Mouse (Mus musculus): ENCODE results near the gene Gm17482.
A peak's percentile ranks its signal among the peaks of the same experiment; 100 is the strongest.

Gm17482 gene

DNA sequence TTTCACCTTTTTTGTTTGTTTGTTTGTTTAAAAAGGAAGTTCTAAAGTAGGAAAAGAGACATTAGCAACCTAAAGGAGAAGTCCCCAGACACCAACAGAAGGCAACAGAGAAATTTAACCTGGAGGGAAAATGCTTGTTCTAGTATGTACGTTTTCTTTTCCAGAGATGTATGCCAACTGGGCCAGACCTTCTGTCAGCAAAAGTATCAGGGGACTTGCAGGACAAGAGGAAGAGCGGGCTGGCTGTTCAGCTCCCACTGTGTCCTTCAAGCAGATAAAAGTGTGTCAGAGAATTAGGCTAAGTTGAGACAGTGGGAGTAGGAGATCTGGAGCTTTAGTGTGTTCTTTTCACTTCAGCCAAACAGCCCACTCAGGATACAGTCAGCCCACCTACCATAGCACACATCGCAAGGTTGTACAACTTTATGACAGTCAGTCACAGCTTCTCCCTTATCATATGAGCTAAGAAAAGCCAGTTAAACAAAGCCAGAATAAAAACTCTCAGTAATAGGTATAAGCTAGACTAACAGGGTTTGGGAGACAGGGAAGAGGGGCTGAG, 18.4 kb downstream of the Gm17482 start:
- no peak for DNase-seq (ENCODE audit: low spot score in 2 of 2)

DNA sequence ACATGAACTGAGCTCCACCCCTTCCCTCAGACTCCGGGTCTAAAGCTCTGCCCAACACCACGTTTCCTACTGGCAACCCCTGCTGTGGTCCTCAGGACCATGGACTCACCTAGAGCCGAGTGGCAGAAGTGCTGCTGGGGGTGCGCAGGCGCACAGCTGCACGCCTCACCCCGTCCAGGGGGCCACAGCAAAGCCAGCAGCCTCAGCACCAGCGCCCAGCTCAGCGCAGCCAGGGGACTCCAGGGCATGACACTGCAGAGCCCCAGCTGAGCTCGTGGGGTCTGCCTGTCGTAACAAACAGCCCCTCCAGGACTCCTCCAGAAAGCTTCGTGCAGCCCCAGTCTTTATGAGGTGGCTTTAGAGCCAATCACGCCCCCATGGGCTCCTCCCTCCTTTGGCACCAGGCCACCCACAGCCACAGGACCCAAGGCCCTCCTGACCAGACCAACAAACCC, 24.4 kb downstream of the Gm17482 start:
- peak; percentile 40 to 45 for DNase-seq (ENCODE audit: low spot score in 2 of 2)

DNA sequence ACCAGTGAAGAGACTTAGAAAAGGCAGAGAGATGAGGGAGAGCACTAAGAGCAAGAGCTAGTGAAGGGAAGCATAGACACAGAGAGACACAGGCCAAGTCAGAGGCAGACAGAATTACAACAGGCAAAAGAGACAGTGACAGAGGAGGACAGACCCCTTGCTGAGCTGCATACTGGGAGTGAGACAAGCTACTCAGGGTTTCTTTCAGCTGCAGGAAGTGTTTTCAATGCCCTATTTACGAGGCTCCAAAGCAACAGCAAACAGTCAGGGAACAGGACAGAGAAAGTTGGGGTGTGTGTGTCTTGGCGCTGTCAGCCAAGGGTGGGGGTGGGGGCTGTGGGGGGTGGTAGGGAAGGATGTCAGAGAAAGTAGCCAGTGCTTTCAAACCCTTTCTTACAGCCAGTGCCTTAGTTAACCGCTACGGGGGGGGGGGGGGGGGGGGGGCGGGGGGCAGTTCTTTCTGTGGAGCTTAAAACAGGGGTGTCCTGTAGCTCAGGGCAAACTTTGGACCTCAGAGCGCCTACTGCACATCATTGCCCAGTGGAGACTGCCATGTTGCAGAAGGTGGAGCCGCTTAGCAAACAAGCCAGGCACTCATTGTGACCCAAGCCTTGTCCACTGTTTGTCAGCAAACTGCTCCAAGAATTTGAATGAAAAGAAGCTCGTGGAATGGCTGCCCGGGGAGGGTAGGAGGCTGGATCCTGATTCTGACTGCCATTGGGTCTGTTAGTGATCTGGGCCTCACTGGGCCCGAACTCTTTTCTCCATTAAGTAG, 25.1 kb downstream of the Gm17482 start, which contains the start of gene Timp4:
TSS of gene Timp4 (minus strand) at position 107 of the 775 bp plus-strand sequence.
- peak in 1 of 2 experiments; percentile 36 for DNase-seq (ENCODE audit: low spot score in 2 of 2)

DNA sequence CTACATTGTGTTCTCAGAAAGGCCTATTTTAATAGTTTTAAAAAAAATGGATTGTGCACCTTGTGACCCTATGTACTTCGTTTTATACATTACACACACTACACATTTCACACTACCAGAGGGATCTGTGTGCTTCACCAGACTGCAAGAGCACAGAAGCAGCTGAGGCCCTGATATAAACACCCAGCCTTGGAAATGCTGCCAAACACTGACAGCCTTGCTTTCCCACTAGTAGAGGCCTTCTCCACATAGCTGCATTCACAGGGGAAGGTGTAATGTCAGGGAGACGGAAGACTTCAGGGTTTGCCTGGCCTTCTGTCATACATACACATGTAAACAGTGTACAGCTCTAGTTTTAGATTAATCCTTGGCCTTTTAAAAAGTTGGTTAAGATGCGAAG, 28.0 kb downstream of the Gm17482 start:
- DNase-seq (ENCODE audit: low spot score in 2 of 2), result no peak

DNA sequence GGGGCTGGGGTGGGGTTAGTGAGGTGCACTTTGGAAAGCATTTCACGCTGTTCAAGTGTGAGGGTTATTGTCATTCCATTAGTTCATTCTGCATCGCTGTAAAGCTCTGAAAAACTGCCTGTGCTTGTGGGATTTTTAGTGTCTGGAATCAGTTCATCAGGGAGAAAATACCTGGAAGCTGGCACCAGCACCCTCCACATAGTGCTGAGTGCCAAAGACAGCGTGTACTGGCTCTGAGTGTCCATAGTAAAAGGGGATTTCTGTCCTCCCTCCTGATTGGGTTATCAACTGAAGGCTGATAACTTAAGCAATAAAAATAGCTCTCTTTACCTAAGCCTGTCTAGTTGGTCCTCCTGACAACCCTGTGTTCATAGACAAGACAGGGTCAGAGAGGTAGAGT, 33.4 kb downstream of the Gm17482 start:
- no peak for DNase-seq (ENCODE audit: low spot score in 2 of 2)

DNA sequence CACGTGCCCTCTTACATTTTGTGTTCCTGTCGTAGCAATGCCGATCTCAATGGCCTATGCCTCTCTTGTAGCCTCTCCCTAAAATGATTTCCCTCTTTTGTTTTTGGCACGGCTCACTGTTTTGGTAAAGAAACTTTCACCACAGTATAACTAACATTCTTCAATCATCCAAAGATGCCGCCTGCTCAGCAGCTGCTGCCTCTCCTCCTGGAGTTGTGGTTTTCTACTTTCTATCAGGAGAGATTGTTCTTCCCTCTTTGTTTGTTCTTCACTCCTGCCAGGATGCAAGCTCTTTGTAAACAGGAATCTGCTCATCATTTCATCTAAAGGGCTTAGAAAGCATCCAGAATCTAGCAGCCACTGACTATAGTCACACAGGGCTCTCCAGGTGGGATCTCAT, 39.6 kb downstream of the Gm17482 start:
- DNase-seq (ENCODE audit: low spot score in 2 of 2), result no peak

DNA sequence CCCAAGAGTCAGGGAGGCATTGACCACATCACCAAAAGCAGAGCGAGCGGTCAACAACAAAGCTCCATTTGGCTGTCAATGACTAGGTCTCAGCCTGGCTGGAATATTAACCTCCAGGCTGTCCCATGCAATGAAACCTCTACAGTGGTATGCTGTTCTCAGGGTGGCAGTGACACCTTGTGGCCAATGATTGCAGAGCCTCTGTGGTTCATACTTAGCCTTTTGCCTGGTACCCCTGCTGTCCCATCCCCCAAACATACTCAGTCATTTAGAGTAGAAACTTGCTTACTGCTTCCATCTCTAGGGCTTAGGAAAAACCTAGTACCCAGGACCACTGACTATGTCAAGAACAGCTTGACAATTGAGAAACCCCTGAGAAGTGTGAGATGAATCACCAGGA, 40.8 kb downstream of the Gm17482 start:
- peak; percentile 34 to 78 for DNase-seq (ENCODE audit: low spot score in 2 of 2)

DNA sequence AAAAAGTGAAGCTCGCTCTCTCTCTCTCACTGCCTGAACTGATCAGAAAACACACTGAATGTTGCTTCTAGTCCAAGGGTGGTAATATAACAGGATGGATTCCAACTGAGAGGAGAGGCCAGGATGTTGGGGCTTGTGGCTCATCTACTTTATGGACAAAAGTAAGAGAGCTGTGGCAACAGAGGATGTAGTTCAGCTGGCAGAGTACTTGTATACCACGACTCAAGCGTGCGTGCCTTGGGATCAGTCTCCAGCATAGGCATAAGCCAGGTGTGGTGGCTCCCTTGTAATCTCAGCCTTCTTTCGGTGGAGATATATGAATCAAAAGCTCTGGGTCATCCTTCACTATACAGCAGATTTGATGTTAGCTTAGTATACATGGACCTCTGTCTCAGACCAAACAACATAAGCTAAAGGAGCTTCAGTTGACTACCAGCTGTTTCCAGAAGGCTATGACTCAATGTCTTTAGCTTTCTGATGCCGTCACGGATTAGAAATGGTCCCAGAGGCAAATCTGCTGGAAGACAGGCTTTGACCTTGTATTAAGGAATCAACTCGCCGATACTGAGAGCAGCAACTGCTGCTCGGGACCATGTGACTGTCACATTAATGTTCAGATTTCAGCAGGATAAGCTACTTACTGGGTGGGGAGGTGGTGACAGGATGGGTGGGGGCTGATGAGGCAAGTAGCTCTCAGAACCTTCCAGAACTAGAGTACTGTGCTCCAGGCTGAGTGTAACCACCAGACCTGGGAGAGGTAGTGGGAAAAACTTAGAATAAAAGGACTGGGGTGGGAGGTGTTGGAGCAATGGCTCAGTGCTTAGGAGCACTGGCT, 41.6 kb downstream of the Gm17482 start:
- DNase-seq (ENCODE audit: low spot score in 2 of 2), result no peak

DNA sequence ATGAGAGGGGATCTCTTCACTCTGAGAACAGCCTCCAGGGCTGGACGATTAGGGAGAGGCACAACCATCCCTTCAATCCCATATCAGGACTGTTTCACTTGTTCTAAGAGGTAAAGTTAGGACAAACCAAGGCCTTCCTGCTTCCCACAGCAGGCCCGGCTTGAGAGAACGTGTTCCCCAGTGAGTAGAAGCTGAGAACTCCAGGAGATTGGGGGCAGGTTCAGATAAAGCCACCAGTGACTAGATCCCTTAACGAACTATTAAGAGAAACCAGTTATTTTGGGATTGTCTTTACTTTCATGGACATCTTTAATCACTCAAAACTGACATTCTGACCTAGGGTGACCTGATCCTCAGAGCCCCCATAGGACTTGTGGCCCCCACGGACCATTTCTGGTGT, 42.4 kb downstream of the Gm17482 start:
- no peak for DNase-seq (ENCODE audit: low spot score in 2 of 2)

DNA sequence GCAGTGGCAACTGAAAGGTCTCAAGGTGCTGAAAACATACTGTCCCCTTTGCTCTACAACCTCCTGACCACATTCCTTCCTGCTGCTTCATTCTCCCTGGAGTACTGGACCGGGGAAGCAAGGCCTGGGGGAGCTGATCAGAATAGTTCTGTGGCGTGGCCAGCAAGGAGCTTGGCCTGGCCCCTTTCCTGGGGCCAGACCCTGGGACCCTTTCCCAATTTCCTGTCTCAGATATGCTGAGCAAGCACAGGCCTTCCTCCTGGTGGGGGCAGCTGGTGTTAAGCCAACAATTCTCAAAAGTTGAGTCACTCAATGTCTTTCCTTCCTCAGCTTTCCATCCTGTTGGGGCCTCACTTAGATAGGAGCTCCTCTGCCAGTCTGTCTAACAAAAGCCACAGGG, 42.9 kb downstream of the Gm17482 start:
- DNase-seq (ENCODE audit: low spot score in 2 of 2), result no peak

DNA sequence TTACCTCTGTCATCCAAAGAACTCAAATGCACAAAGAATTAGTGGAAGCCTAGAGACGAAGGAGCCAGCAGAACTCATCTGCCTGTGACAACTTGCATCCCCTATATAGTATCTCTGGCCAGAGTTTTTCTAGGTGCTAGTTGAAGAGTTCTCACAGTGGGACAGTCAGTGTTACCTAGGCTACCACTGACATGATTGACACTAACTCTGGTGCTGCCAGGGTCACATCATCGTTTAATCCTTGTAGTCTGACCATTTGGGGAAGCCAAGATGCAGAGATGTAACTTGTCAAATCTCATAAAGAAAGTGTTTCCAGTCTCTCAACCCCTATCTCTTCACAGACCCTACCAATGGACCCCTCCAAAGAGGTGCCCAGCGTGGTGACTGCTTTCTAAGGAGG, 44.2 kb downstream of the Gm17482 start:
- no peak for DNase-seq (ENCODE audit: low spot score in 2 of 2)

DNA sequence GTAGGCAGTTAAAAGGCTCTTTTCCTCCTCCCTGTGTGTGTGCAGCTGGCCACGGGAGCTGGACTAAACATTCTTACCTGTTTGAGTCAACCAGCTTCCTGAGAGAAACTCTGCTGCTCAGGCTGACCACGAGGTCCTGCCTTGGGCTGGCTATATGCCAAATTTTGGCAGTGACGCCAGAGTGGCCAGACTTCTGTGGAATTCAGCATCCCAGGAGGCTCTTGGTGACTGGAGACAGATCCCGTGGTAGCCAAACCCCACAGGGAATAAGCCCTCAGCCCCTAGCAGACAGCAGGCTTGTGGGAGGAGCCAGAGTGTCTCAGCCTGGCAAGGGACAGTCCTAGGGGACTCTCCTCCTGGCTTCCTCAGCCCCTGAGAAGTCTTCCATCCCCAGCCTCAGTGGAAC, 44.7 kb downstream of the Gm17482 start:
- no peak for DNase-seq (ENCODE audit: low spot score in 2 of 2)

DNA sequence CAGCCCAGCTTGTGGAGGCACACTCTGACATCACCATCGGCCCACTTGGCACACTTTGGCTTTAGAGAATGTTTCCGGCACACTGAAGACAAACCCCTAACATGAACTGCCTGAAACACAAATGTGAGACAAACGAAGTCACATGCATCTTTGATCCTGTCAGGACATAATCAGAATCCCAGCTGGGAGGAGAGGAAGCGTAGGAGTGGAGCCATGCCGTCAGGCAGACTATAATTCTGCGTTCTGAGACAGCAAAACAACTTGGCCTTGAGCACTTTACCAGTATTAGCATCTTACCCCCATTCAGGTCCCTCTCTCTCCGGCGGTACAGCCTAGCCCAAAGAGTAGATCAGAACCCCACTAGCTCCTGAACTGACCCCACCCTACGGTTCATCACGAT, 46.2 kb downstream of the Gm17482 start:
- no peak for DNase-seq (ENCODE audit: low spot score in 2 of 2)

DNA sequence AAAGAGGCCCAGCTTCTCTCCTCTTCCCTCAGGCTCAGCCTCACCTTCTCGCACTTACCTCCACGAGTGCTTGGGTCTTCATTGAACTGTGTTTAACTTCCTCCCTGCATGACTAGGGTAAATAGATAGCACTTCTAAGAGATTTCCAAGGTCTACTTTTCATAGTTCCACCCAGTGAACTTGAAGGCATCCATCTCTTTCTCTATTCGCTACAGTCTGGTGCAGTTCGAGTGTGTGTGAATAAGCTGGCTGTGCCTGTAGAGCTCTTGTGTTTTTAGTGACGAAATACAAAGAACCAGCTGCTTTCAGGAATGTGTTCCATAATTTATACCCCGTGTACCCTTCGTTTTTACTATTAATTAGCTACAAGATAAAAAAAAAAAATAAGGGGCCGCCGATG, 47.6 kb downstream of the Gm17482 start:
- DNase-seq (ENCODE audit: low spot score in 2 of 2), result no peak

DNA sequence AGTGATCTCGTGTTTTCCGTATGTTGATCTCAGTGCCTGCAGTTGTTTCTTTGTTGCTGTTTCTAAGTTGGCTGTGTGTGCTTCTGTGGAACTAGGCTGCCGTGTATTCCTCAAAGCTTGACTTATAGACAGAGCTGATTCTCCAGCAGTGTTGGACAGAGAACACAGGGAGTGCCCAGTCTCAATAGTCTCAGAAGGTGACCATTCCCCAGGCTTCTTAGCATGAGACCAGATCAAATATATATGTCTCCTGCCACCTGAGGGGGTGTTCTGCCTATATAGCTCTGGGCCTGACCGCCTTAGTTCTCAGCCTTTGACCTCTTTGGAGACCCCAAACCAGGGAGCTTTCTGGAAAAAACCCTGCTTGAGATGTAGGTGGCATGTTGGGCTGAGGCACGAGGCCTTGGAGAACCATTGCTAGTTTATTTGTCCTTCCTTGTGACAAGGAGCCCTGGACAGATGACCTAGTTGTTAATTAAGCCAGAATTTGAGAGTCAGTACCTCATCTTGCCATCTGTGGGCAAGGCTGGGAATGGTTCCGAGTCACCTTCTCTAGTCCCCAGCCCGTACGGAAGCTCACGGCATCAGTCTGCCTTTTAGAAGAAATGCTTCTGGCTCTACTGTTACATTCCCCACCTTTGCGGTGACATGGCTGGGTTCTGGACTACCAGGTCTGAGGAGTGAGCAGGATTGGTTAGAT, 48.1 kb downstream of the Gm17482 start:
- no peak for DNase-seq (ENCODE audit: low spot score in 2 of 2)

DNA sequence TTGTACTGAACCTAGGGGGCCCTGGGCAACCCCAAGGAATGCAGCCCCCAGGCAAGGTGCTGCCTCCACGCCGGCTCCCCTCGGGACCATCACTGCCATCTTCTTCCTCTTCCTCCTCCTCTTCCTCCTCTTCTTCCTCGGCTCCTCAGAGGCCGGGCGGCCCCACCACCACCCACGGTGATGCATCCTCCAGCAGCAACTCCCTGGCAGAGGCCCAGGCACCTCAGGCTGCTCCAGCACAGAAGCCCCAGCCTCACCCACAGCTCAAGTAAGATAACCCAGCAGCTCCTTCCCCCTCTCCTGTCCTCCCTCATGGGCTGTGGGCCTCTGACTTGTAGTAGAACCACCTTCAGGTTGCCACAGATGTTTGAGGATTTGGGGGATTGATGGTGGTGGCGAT, 50.9 kb downstream of the Gm17482 start:
- DNase-seq (ENCODE audit: low spot score in 2 of 2), result no peak

DNA sequence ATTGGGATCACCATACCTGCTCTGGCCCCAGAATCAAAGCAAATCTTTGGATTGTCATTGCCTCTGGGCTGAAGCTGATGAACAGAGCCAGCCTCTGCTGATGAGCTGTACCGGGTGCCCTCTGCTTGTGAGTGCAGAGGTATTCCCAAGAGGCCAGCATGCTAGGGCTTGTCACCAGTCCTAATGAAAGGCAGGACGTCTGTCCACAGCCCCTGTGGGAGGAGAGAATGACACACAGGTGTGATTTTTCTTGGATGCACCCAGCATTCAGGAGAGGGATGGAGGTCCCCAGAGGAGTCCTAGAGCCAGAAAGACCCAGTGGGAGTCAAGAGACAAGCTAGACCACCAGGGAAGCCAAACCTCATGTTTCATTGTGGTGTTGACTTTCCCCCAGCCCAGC, 52.5 kb downstream of the Gm17482 start:
- DNase-seq (ENCODE audit: low spot score in 2 of 2), result no peak

DNA sequence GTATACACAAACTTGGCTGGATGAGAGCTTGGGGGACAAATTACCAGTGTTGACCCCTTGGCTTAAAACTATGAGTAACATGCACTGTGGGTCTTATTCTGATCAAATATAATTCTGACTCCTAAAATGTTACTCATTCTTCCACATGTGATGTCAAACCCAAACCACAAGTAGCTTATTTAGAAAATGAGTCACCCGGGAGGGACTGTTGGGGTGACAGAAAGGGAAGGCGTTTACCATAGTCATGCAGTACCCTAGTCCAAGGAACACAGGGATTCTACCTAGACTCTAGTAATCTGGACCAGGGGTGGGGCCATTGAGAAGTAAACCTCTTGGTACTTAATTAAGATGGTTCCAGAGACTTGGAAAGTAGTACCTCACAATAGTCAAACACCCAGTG, 57.0 kb downstream of the Gm17482 start:
- no peak for DNase-seq (ENCODE audit: low spot score in 2 of 2)

DNA sequence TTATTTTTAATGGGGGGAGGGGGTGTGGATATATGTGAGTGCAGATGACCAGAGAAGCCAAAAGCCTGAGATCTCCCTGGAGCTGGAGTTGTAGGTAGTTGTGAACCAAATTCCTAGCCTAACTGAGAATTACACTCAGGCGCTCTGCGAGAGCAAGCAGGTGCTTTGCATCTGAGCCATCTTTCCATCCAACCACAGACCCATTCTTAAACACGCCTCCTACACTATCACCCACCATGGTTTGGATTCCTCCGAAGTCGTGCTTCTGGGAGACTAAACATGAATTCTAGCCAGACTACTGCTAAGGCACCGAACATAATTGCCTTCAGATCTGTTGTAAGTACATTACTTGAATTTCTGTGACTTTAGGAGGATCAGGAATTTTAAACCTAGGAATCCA, 59.3 kb downstream of the Gm17482 start:
- no peak for DNase-seq (ENCODE audit: low spot score in 2 of 2)

DNA sequence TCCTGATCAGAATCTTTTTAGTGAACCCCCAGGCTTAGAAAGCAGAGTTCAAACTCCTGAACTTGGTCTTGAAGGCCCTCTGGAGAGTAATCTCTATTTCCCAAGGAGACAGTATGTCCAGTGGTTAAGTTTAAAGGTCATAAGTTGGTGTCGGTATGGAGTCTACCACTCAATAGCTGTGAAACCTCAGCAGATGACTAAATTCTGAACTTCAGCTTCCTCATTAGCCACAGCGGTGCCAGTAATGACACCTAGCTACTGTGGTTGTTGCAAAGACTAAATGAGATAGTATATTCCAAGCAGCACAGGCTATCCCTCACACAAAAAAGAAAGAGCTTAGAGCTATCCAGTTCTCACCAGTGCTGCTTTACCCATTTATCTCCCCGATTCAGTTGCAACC, 61.1 kb downstream of the Gm17482 start:
- no peak for DNase-seq (ENCODE audit: low spot score in 2 of 2)

DNA sequence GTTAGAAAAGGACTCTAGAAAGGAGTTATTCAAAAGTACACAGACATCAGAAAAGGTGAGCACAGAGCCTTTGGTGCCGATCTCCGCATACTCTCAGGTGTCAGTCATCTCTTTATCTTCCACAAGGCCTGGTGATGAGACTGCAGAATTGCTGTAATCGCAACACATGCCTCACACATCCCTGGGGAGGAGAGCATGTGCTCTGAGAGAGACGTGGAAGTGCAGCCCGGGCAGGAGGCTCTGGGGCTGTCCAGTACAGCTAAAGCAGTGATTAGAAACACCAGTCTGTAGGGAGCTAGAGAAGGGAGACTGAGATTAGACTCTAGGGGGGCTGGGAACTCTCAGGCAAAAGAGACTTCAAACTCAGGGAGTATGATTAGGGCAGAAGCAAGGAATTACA, 63.4 kb downstream of the Gm17482 start:
- DNase-seq (ENCODE audit: low spot score in 2 of 2), result no peak

DNA sequence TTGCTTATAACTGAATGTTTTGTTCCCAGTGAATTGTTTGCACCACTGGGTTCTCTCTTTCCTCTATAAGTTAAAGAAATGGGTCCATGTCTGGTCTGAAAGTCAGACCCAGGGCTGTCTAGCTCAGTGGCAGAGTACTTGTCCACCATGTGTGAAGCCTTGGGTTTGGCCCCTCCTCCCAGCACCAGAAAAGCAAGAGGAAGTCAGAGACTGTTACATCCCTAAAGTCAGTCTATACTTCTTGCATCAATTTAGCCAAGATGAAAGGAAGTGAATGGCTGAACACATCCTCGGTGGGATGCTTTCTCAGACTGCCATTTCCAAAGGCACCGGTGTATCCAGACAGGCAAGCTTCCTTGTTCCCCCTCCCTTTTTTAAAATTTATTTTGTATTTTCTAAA, 63.9 kb downstream of the Gm17482 start:
- no peak for DNase-seq (ENCODE audit: low spot score in 2 of 2)

Data from frontal cortex, postnatal 10 days (tissue).